Mouse (Mus musculus) liver, embryonic 12.5 days (tissue): Measurements from ENCODE around the gene Nkx2-1. TPM values are rescaled to one million over a fixed set of nuclear protein-coding genes. Genes with fewer than 3 reads are reported as not detected.

Source experiments
- ATAC-seq: fragments of 200-750 bp; cut with Nextera tagmentation; 2 replicates; pipeline ENCODE4 v1.8.0; 2017; ENCODE audit warnings: moderate number of reproducible peaks, mild to moderate bottlenecking, moderate library complexity
- H3K27ac ChIP-seq: fragments of 300-500 bp; sonication (generic); 2 replicates; pipeline ENCODE4 v1.5.1; 2016; ENCODE audit warnings: mild to moderate bottlenecking
- H3K27me3 ChIP-seq: fragments of 300-500 bp; sonication (generic); replicated peaks from 2 replicates; pipeline ENCODE4 v1.6.1; 2016; ENCODE audit warnings: mild to moderate bottlenecking, moderate library complexity
- H3K36me3 ChIP-seq: fragments of 300-500 bp; sonication (generic); 2 replicates; pipeline ENCODE4 v1.6.1; 2016; ENCODE audit warnings: mild to moderate bottlenecking, moderate library complexity
- H3K4me1 ChIP-seq: fragments of 300-500 bp; sonication (generic); 2 replicates; pipeline ENCODE4 v1.6.1; 2016
- H3K4me2 ChIP-seq: fragments of 300-500 bp; sonication (generic); 2 replicates; pipeline ENCODE4 v1.6.1; 2016; ENCODE audit warnings: mild to moderate bottlenecking, moderate library complexity
- H3K4me3 ChIP-seq: fragments of 300-500 bp; sonication (generic); 2 replicates; pipeline ENCODE4 v1.5.1; 2016; ENCODE audit warnings: mild to moderate bottlenecking, moderate library complexity
- H3K9ac ChIP-seq: fragments of 300-500 bp; sonication (generic); 2 replicates; pipeline ENCODE4 v1.6.1; 2016; ENCODE audit warnings: mild to moderate bottlenecking, moderate library complexity
- H3K9me3 ChIP-seq: fragments of 300-500 bp; sonication (generic); replicated peaks from 2 replicates; pipeline ENCODE4 v1.6.1; 2016; ENCODE audit warnings: mild to moderate bottlenecking, moderate library complexity
- WGBS: fragments of 180-500 bp; shearing (Covaris S2); methylation state at CpG from one replicate; pipeline ENCODE4 v1.1.7; 2016; ENCODE audit not compliant: insufficient replicate concordance; 5-methylcytosine and 5-hydroxymethylcytosine counted together
- polyA plus RNA-seq: library from polyadenylated mRNA; unstranded; fragments of >200 nt; fragmentation: Nextera tagmentation; extraction: Ambion mirVana; gene quantifications from 2 replicates; pipeline ENCODE4 v1.2.1, GENCODE M21; 2016

Nkx2-1 gene
- polyA plus RNA-seq, 1 experiment from 2014 or later = not detected

- ATAC-seq = no peak
- no peak overlapping the region for H3K27ac ChIP-seq
- peaks cover 78% of the 10 kb centered on the region for H3K27me3 ChIP-seq
- H3K9me3 ChIP-seq = no peaks in the 10 kb centered on the region
- H3K4me3 ChIP-seq = no peak overlapping the region
- H3K36me3 ChIP-seq = no peaks in the 10 kb centered on the region
- WGBS = 3% methylated on average over 22 of the region's 22 CpGs
- 0 out of 2 replicates have a peak overlapping the region, but pooled peaks have one; percentile 1 for H3K4me2 ChIP-seq
- no peak overlapping the region for H3K9ac ChIP-seq
- no peaks in the 10 kb centered on the region for H3K4me1 ChIP-seq
These were observed 16.2 kb downstream of the Nkx2-1 start for GRCm38 (mm10) chr12:56520396-56521105.

GRCm38 (mm10) chr12:56519738-56520191 is 16.9 kb downstream of the Nkx2-1 start:
- no peaks in the 10 kb centered on the region for H3K4me1 ChIP-seq
- no peak for ATAC-seq
- H3K9ac ChIP-seq = no peak overlapping the region
- no peaks in the 10 kb centered on the region for H3K36me3 ChIP-seq
- no peaks in the 10 kb centered on the region for H3K9me3 ChIP-seq
- H3K4me2 ChIP-seq = no peak overlapping the region
- 3% methylated on average over 30 of the region's 30 CpGs for WGBS
- H3K27me3 ChIP-seq = peaks cover 75% of the 10 kb centered on the region
- no peak overlapping the region for H3K4me3 ChIP-seq
- H3K27ac ChIP-seq = no peak overlapping the region

GRCm38 (mm10) chr12:56519071-56519737 is 17.5 kb downstream of the Nkx2-1 start:
- H3K4me1 ChIP-seq = no peaks in the 10 kb centered on the region
- no peaks in the 10 kb centered on the region for H3K36me3 ChIP-seq
- no peaks in the 10 kb centered on the region for H3K9me3 ChIP-seq
- no peak for ATAC-seq
- H3K4me3 ChIP-seq = no peak overlapping the region
- WGBS = 20% methylated on average over 13 of the region's 13 CpGs
- H3K27ac ChIP-seq = no peak overlapping the region
- peaks cover 70% of the 10 kb centered on the region for H3K27me3 ChIP-seq
- H3K4me2 ChIP-seq = no peak overlapping the region
- H3K9ac ChIP-seq = no peak overlapping the region

GRCm38 (mm10) chr12:56518221-56518620 is 18.5 kb downstream of the Nkx2-1 start:
- H3K9me3 ChIP-seq = no peaks in the 10 kb centered on the region
- WGBS = 42% methylated on average over 5 of the region's 5 CpGs
- no peak overlapping the region for H3K27ac ChIP-seq
- H3K4me1 ChIP-seq = no peaks in the 10 kb centered on the region
- ATAC-seq = no peak
- H3K4me2 ChIP-seq = no peak overlapping the region
- no peak overlapping the region for H3K4me3 ChIP-seq
- H3K36me3 ChIP-seq = no peaks in the 10 kb centered on the region
- no peak overlapping the region for H3K9ac ChIP-seq
- peaks cover 60% of the 10 kb centered on the region for H3K27me3 ChIP-seq

- Histone ChIP-seq H3K4me3 (no peak overlapping the region), H3K27ac (no peak overlapping the region), H3K4me2 (no peak overlapping the region), H3K9ac (no peak overlapping the region), H3K36me3 (no peaks in the 10 kb centered on the region), H3K9me3 (no peaks in the 10 kb centered on the region), H3K27me3 (peaks cover 31% of the 10 kb centered on the region), H3K4me1 (no peaks in the 10 kb centered on the region)
- 69% methylated on average over 5 of the region's 5 CpGs for WGBS
- no peak for ATAC-seq
These were observed 21.9 kb downstream of the Nkx2-1 start for GRCm38 (mm10) chr12:56514831-56515230.

GRCm38 (mm10) chr12:56508413-56508812 is 28.3 kb downstream of the Nkx2-1 start:
- Histone ChIP-seq H3K36me3 (no peaks in the 10 kb centered on the region), H3K4me3 (no peak overlapping the region), H3K9ac (no peak overlapping the region), H3K9me3 (no peaks in the 10 kb centered on the region), H3K27ac (no peak overlapping the region), H3K4me1 (no peaks in the 10 kb centered on the region), H3K27me3 (peaks cover 3% of the 10 kb centered on the region; the same call in 1 of the 2 replicates), H3K4me2 (no peak overlapping the region)
- 47% methylated on average over 8 of the region's 8 CpGs for WGBS
- no peak for ATAC-seq

GRCm38 (mm10) chr12:56487046-56487445 is 49.7 kb downstream of the Nkx2-1 start:
- Histone ChIP-seq H3K9ac (no peak overlapping the region), H3K9me3 (no peaks in the 10 kb centered on the region), H3K4me2 (no peak overlapping the region), H3K27ac (no peak overlapping the region), H3K36me3 (no peaks in the 10 kb centered on the region), H3K4me3 (no peak overlapping the region), H3K4me1 (no peaks in the 10 kb centered on the region), H3K27me3 (no peaks in the 10 kb centered on the region)
- WGBS = 29% methylated on average over 3 of the region's 3 CpGs
- no peak for ATAC-seq

GRCm38 (mm10) chr12:56482606-56483005 is 54.1 kb downstream of the Nkx2-1 start:
- Histone ChIP-seq H3K27me3 (no peaks in the 10 kb centered on the region), H3K27ac (no peak overlapping the region), H3K9ac (no peak overlapping the region), H3K9me3 (no peaks in the 10 kb centered on the region), H3K36me3 (no peaks in the 10 kb centered on the region), H3K4me1 (no peaks in the 10 kb centered on the region), H3K4me3 (no peak overlapping the region), H3K4me2 (no peak overlapping the region)
- WGBS = 78% methylated on average over 10 of the region's 10 CpGs
- no peak for ATAC-seq

Other genes with a start within 250 kb of the Nkx2-1 start
- gene Mbip, start 191.0 kb downstream of the Nkx2-1 start, polyA plus RNA-seq = 15.8 and 15.9 TPM in 2 replicates
- gene Nkx2-9, start 76.4 kb upstream of the Nkx2-1 start, polyA plus RNA-seq = not detected in 2 replicates
- 0.26 and 0.32 TPM in 2 replicates for gene Pax9, start 154.9 kb upstream of the Nkx2-1 start, polyA plus RNA-seq